Mouse (Mus musculus): ENCODE data around the gene Mthfd2. TPM values are rescaled to one million over a fixed set of nuclear protein-coding genes. Genes with fewer than 3 reads are reported as not detected.

Gene Mthfd2
- polyA plus RNA-seq, 1 experiment from 2014 or later, result 58.7 TPM

GRCm38 (mm10) chr6:83356569-83357138, 30.9 kb upstream of the Mthfd2 start:
- DNase-seq (ENCODE audit: low spot score), result peak; percentile 85
- no peak overlapping the region for H3K9ac ChIP-seq (replicated peaks; ENCODE audit: low read length)
- H3K4me1 ChIP-seq (ENCODE audit: control insufficient read depth, insufficient read depth, low read length), result no peaks in the 10 kb centered on the region; the same call in 1 of the 2 replicates
- no peak overlapping the region for H3K4me3 ChIP-seq (ENCODE audit: low read depth, low read length)
- no peaks in the 10 kb centered on the region for H3K9me3 ChIP-seq (replicated peaks; ENCODE audit: control insufficient read depth, low read length)
- H3K36me3 ChIP-seq (replicated peaks; ENCODE audit: control insufficient read depth, insufficient read depth, low read depth, low read length), result peaks cover 3% of the 10 kb centered on the region
- H3K27me3 ChIP-seq (ENCODE audit: control insufficient read depth, insufficient read depth, low read length), result no peaks in the 10 kb centered on the region
- ATAC-seq (replicated peaks; ENCODE audit: insufficient number of reproducible peaks, low FRiP score, low TSS enrichment, low read depth), result peak; percentile 49
- no peak overlapping the region for H3K4me2 ChIP-seq (ENCODE audit: low read depth, low read length)
- H3K27ac ChIP-seq (replicated peaks; ENCODE audit: low read depth, low read length), result no peak overlapping the region
- WGBS, result 23% methylated on average over 7 of the region's 7 CpGs

GRCm38 (mm10) chr6:83354856-83355781, 29.4 kb upstream of the Mthfd2 start:
- Histone ChIP-seq H3K4me3 (ENCODE audit: low read depth, low read length) (no peak overlapping the region), H3K4me2 (ENCODE audit: low read depth, low read length) (no peak overlapping the region), H3K36me3 (replicated peaks; ENCODE audit: control insufficient read depth, insufficient read depth, low read depth, low read length) (peaks cover 3% of the 10 kb centered on the region), H3K9me3 (replicated peaks; ENCODE audit: control insufficient read depth, low read length) (no peaks in the 10 kb centered on the region), H3K27ac (replicated peaks; ENCODE audit: low read depth, low read length) (no peak overlapping the region), H3K27me3 (ENCODE audit: control insufficient read depth, insufficient read depth, low read length) (no peaks in the 10 kb centered on the region), H3K9ac (replicated peaks; ENCODE audit: low read length) (no peak overlapping the region), H3K4me1 (ENCODE audit: control insufficient read depth, insufficient read depth, low read length) (peaks cover 2% of the 10 kb centered on the region; the same call in 1 of the 2 replicates)
- DNase-seq (ENCODE audit: low spot score) (no peak), ATAC-seq (replicated peaks; ENCODE audit: insufficient number of reproducible peaks, low FRiP score, low TSS enrichment, low read depth) (no peak)
- WGBS, result 80% methylated on average over 9 of the region's 9 CpGs

- H3K27ac ChIP-seq (replicated peaks; ENCODE audit: low read depth, low read length), result no peak overlapping the region
- peaks cover 2% of the 10 kb centered on the region; the same call in 1 of the 2 replicates for H3K4me1 ChIP-seq (ENCODE audit: control insufficient read depth, insufficient read depth, low read length)
- DNase-seq (ENCODE audit: low spot score) (no peak), ATAC-seq (replicated peaks; ENCODE audit: insufficient number of reproducible peaks, low FRiP score, low TSS enrichment, low read depth) (no peak)
- no peak overlapping the region for H3K4me2 ChIP-seq (ENCODE audit: low read depth, low read length)
- WGBS, result 90% methylated on average over 24 of the region's 24 CpGs
- H3K36me3 ChIP-seq (replicated peaks; ENCODE audit: control insufficient read depth, insufficient read depth, low read depth, low read length), result peaks cover 3% of the 10 kb centered on the region
- H3K9me3 ChIP-seq (replicated peaks; ENCODE audit: control insufficient read depth, low read length), result no peaks in the 10 kb centered on the region
- H3K4me3 ChIP-seq (ENCODE audit: low read depth, low read length), result no peak overlapping the region
- peak overlapping the region; percentile 18; the same call in 1 of the 2 replicates for H3K9ac ChIP-seq (replicated peaks; ENCODE audit: low read length)
- no peaks in the 10 kb centered on the region for H3K27me3 ChIP-seq (ENCODE audit: control insufficient read depth, insufficient read depth, low read length)
Measured at GRCm38 (mm10) chr6:83352666-83353410, 27.1 kb upstream of the Mthfd2 start.

- Histone ChIP-seq H3K4me3 (ENCODE audit: low read depth, low read length) (no peak overlapping the region), H3K36me3 (replicated peaks; ENCODE audit: control insufficient read depth, insufficient read depth, low read depth, low read length) (peaks cover 3% of the 10 kb centered on the region), H3K4me1 (ENCODE audit: control insufficient read depth, insufficient read depth, low read length) (peaks cover 2% of the 10 kb centered on the region; the same call in 1 of the 2 replicates), H3K27me3 (ENCODE audit: control insufficient read depth, insufficient read depth, low read length) (no peaks in the 10 kb centered on the region), H3K9ac (replicated peaks; ENCODE audit: low read length) (no peak overlapping the region), H3K27ac (replicated peaks; ENCODE audit: low read depth, low read length) (no peak overlapping the region), H3K4me2 (ENCODE audit: low read depth, low read length) (no peak overlapping the region), H3K9me3 (replicated peaks; ENCODE audit: control insufficient read depth, low read length) (no peaks in the 10 kb centered on the region)
- 87% methylated on average over 7 of the region's 7 CpGs for WGBS
- DNase-seq (ENCODE audit: low spot score) (no peak), ATAC-seq (replicated peaks; ENCODE audit: insufficient number of reproducible peaks, low FRiP score, low TSS enrichment, low read depth) (no peak)
Measured at GRCm38 (mm10) chr6:83351490-83352160, 25.9 kb upstream of the Mthfd2 start.

- H3K27me3 ChIP-seq (ENCODE audit: control insufficient read depth, insufficient read depth, low read length), result no peaks in the 10 kb centered on the region
- no peak overlapping the region; the same call in 1 of the 2 replicates for H3K9ac ChIP-seq (replicated peaks; ENCODE audit: low read length)
- 87% methylated on average over 16 of the region's 16 CpGs for WGBS
- H3K4me2 ChIP-seq (ENCODE audit: low read depth, low read length), result no peak overlapping the region
- no peak overlapping the region for H3K27ac ChIP-seq (replicated peaks; ENCODE audit: low read depth, low read length)
- H3K9me3 ChIP-seq (replicated peaks; ENCODE audit: control insufficient read depth, low read length), result no peaks in the 10 kb centered on the region
- DNase-seq (ENCODE audit: low spot score) (no peak), ATAC-seq (replicated peaks; ENCODE audit: insufficient number of reproducible peaks, low FRiP score, low TSS enrichment, low read depth) (no peak)
- peaks cover 3% of the 10 kb centered on the region for H3K36me3 ChIP-seq (replicated peaks; ENCODE audit: control insufficient read depth, insufficient read depth, low read depth, low read length)
- H3K4me1 ChIP-seq (ENCODE audit: control insufficient read depth, insufficient read depth, low read length), result peaks cover 2% of the 10 kb centered on the region; the same call in 1 of the 2 replicates
- H3K4me3 ChIP-seq (ENCODE audit: low read depth, low read length), result no peak overlapping the region
Measured at GRCm38 (mm10) chr6:83350851-83351405, 25.2 kb upstream of the Mthfd2 start.

GRCm38 (mm10) chr6:83350172-83350571, 24.5 kb upstream of the Mthfd2 start:
- no peak for ATAC-seq (replicated peaks; ENCODE audit: insufficient number of reproducible peaks, low FRiP score, low TSS enrichment, low read depth)
- DNase-seq (ENCODE audit: low spot score), result no peak
- Histone ChIP-seq H3K4me1 (ENCODE audit: control insufficient read depth, insufficient read depth, low read length) (peaks cover 2% of the 10 kb centered on the region; the same call in 1 of the 2 replicates), H3K36me3 (replicated peaks; ENCODE audit: control insufficient read depth, insufficient read depth, low read depth, low read length) (peaks cover 1% of the 10 kb centered on the region), H3K9ac (replicated peaks; ENCODE audit: low read length) (peak overlapping the region; percentile 93), H3K9me3 (replicated peaks; ENCODE audit: control insufficient read depth, low read length) (no peaks in the 10 kb centered on the region), H3K27ac (replicated peaks; ENCODE audit: low read depth, low read length) (no peak overlapping the region), H3K4me3 (ENCODE audit: low read depth, low read length) (peak overlapping the region; percentile 83), H3K27me3 (ENCODE audit: control insufficient read depth, insufficient read depth, low read length) (no peaks in the 10 kb centered on the region), H3K4me2 (ENCODE audit: low read depth, low read length) (peak overlapping the region; percentile 65)
- 86% methylated on average over 7 of the region's 7 CpGs for WGBS

GRCm38 (mm10) chr6:83349274-83349958, 23.7 kb upstream of the Mthfd2 start:
- ATAC-seq (replicated peaks; ENCODE audit: insufficient number of reproducible peaks, low FRiP score, low TSS enrichment, low read depth) (peak; percentile 96), DNase-seq (ENCODE audit: low spot score) (peak; percentile 85)
- peak overlapping the region; percentile 83 for H3K4me3 ChIP-seq (ENCODE audit: low read depth, low read length)
- H3K27me3 ChIP-seq (ENCODE audit: control insufficient read depth, insufficient read depth, low read length), result no peaks in the 10 kb centered on the region
- no peaks in the 10 kb centered on the region; the same call in 1 of the 2 replicates for H3K36me3 ChIP-seq (replicated peaks; ENCODE audit: control insufficient read depth, insufficient read depth, low read depth, low read length)
- peak overlapping the region; percentile 65 for H3K4me2 ChIP-seq (ENCODE audit: low read depth, low read length)
- peak overlapping the region; percentile 93 for H3K9ac ChIP-seq (replicated peaks; ENCODE audit: low read length)
- H3K9me3 ChIP-seq (replicated peaks; ENCODE audit: control insufficient read depth, low read length), result no peaks in the 10 kb centered on the region
- under 1% methylated on average over 53 of the region's 53 CpGs for WGBS
- peaks cover 2% of the 10 kb centered on the region; the same call in 1 of the 2 replicates for H3K4me1 ChIP-seq (ENCODE audit: control insufficient read depth, insufficient read depth, low read length)
- peak overlapping the region; percentile 54; the same call in 1 of the 2 replicates for H3K27ac ChIP-seq (replicated peaks; ENCODE audit: low read depth, low read length)
